Mouse (Mus musculus) cortical plate, adult 2 months (tissue): ENCODE results near the gene Lrrc23.

Source experiments
- CTCF ChIP-seq: fragments of 200-500 bp; IDR thresholded peaks from 2 replicates; pipeline ENCODE4 v1.5.1; 2011; ENCODE audit warnings: mild to moderate bottlenecking, control low read depth, low read length; ENCODE audit not compliant: insufficient read depth; ENCODE audit errors: extremely low read depth
- POLR2A ChIP-seq: fragments of 200-500 bp; IDR thresholded peaks from 2 replicates; pipeline ENCODE4 v1.6.1; 2011; ENCODE audit warnings: mild to moderate bottlenecking, low read length, control low read depth; ENCODE audit not compliant: insufficient read depth; ENCODE audit errors: extremely low read depth

- TF ChIP-seq CTCF (no peak), POLR2A (no peak)
Measured at GRCm38 (mm10) chr6:124817563-124817962, 38.0 kb upstream of the Lrrc23 start.
